Mouse (Mus musculus) gonadal fat pad, adult 2 months (tissue): ENCODE measurements around the gene Dnah9. TPM values are rescaled to one million over a fixed set of nuclear protein-coding genes. Genes with fewer than 3 reads are reported as not detected.

ENCODE experiments used
- DNase-seq: peaks from one replicate; pipeline ENCODE4 v3.0.0-alpha.2; 2012; ENCODE audit warnings: low read depth
- polyA plus RNA-seq: library from polyadenylated mRNA; depleted of rRNA; stranded (reverse); fragments of >200 nt; gene quantifications from 2 replicates; pipeline ENCODE4 v1.2.3, GENCODE M21; 2012

Gene Dnah9
- polyA plus RNA-seq, 1 experiment = 0.69 TPM

GRCm38 (mm10) chr11:65927962-65928361 lies 240.4 kb downstream of the Dnah9 start:
- DNase-seq = no peak

GRCm38 (mm10) chr11:65918480-65919236 lies 249.7 kb downstream of the Dnah9 start:
- no peak for DNase-seq

- no peak for DNase-seq
Observed at GRCm38 (mm10) chr11:65909195-65909594, 259.2 kb downstream of the Dnah9 start.

GRCm38 (mm10) chr11:65905487-65905886 lies 262.9 kb downstream of the Dnah9 start:
- DNase-seq = no peak

GRCm38 (mm10) chr11:65903944-65904343 lies 264.4 kb downstream of the Dnah9 start:
- DNase-seq = no peak

- DNase-seq = no peak
Observed at GRCm38 (mm10) chr11:65881465-65881864, 286.9 kb downstream of the Dnah9 start.

GRCm38 (mm10) chr11:65877146-65877775 lies 291.1 kb downstream of the Dnah9 start:
- DNase-seq = no peak

- no peak for DNase-seq
Observed at GRCm38 (mm10) chr11:65861476-65861875, 306.9 kb downstream of the Dnah9 start.

- no peak for DNase-seq
Observed at GRCm38 (mm10) chr11:65852066-65852465, 316.3 kb downstream of the Dnah9 start.

- DNase-seq = no peak
Observed at GRCm38 (mm10) chr11:65846446-65846845, 321.9 kb downstream of the Dnah9 start.

- DNase-seq = no peak
Observed at GRCm38 (mm10) chr11:65838999-65839398, 329.4 kb downstream of the Dnah9 start.

- no peak for DNase-seq
Observed at GRCm38 (mm10) chr11:65824556-65824955, 343.8 kb downstream of the Dnah9 start.

- no peak for DNase-seq
Observed at GRCm38 (mm10) chr11:65820877-65821276, 347.5 kb downstream of the Dnah9 start.

- DNase-seq = no peak
Observed at GRCm38 (mm10) chr11:65820280-65820679, 348.1 kb downstream of the Dnah9 start.

GRCm38 (mm10) chr11:65818193-65818592 lies 350.2 kb downstream of the Dnah9 start:
- no peak for DNase-seq

- no peak for DNase-seq
Observed at GRCm38 (mm10) chr11:65816237-65816636, 352.1 kb downstream of the Dnah9 start.

- no peak for DNase-seq
Observed at GRCm38 (mm10) chr11:65814381-65814780, 354.0 kb downstream of the Dnah9 start.

- no peak for DNase-seq
Observed at GRCm38 (mm10) chr11:65812088-65812487, 356.3 kb downstream of the Dnah9 start.

- DNase-seq = no peak
Observed at GRCm38 (mm10) chr11:65807601-65808000, 360.8 kb downstream of the Dnah9 start.

- no peak for DNase-seq
Observed at GRCm38 (mm10) chr11:65806909-65807504, 361.3 kb downstream of the Dnah9 start, which contains the start of gene Zkscan6. TSS of gene Zkscan6 (plus strand) at chr11:65807175.

- peak; percentile 81 for DNase-seq
Observed at GRCm38 (mm10) chr11:65806321-65806904, 361.9 kb downstream of the Dnah9 start.

- no peak for DNase-seq
Observed at GRCm38 (mm10) chr11:65801899-65802298, 366.5 kb downstream of the Dnah9 start.
